Mouse (Mus musculus) liver, embryonic 14.5 days (tissue): Measurements from ENCODE around the gene Btg1. TPM values are rescaled to one million over a fixed set of nuclear protein-coding genes. Genes with fewer than 3 reads are reported as not detected.
A peak's percentile ranks its signal among the peaks of the same experiment; 100 is the strongest.

Experiments used
- ATAC-seq: fragments of 200-750 bp; cut with Nextera tagmentation; 2 replicates; pipeline ENCODE4 v1.8.0; 2017; ENCODE audit warnings: moderate number of reproducible peaks, mild to moderate bottlenecking, moderate library complexity; ENCODE audit not compliant: insufficient read depth
- DNase-seq, 3 experiments: peaks; one replicate each; pipeline ENCODE4 v3.0.0-alpha.2; 2012 to 2013; ENCODE audit warnings: low read depth in 3 of 3, low spot score in 3 of 3
- H3K27ac ChIP-seq: fragments of 300-500 bp; sonication (generic); 2 replicates; pipeline ENCODE4 v1.5.1; 2014; ENCODE audit warnings: moderate library complexity, mild to moderate bottlenecking, control low read depth, inconsistent platforms
- H3K27me3 ChIP-seq: fragments of 300-500 bp; sonication (generic); 2 replicates; pipeline ENCODE4 v1.6.1; 2014; ENCODE audit warnings: mild to moderate bottlenecking, low read length, moderate library complexity; ENCODE audit not compliant: control insufficient read depth, insufficient read depth
- H3K36me3 ChIP-seq: fragments of 300-500 bp; sonication (generic); replicated peaks from 2 replicates; pipeline ENCODE4 v1.6.1; 2014; ENCODE audit warnings: low read depth; ENCODE audit not compliant: control insufficient read depth, insufficient read depth
- H3K4me1 ChIP-seq, 2 experiments: fragments of 200-500 bp in 1 of 2; fragments of 300-500 bp in 1 of 2; sonication (generic) in 1 of 2; replicated peaks; 2 replicates each; pipeline ENCODE4 v1.6.1; 2012 to 2014; ENCODE audit warnings: antibody characterized with exemption in 1 of 2, inconsistent platforms in 1 of 2, low read length in 1 of 2; ENCODE audit not compliant: control insufficient read depth in 2 of 2, insufficient read depth in 2 of 2
- H3K4me2 ChIP-seq: fragments of 300-500 bp; sonication (generic); 2 replicates; pipeline ENCODE4 v1.6.1; 2014; ENCODE audit warnings: low read depth, mild to moderate bottlenecking, control low read depth, moderate library complexity
- H3K4me3 ChIP-seq, 2 experiments: fragments of 200-500 bp in 1 of 2; fragments of 300-500 bp in 1 of 2; sonication (generic) in 1 of 2; 2 replicates each; pipeline ENCODE4 v1.5.1; 2012 to 2014; ENCODE audit warnings: low read depth in 2 of 2, low read length in 2 of 2, mild to moderate bottlenecking in 2 of 2, control low read depth in 1 of 2, inconsistent platforms in 1 of 2, moderate library complexity in 1 of 2; ENCODE audit not compliant: insufficient read depth in 1 of 2
- H3K9ac ChIP-seq: fragments of 300-500 bp; sonication (generic); replicated peaks from 2 replicates; pipeline ENCODE4 v1.6.1; 2014; ENCODE audit warnings: mild to moderate bottlenecking, control low read depth, moderate library complexity
- H3K9me3 ChIP-seq: fragments of 300-500 bp; sonication (generic); 2 replicates; pipeline ENCODE4 v1.6.1; 2016; ENCODE audit warnings: low read length, mixed read lengths; ENCODE audit not compliant: control insufficient read depth
- CTCF ChIP-seq: IDR thresholded peaks from 2 replicates; pipeline ENCODE4 v1.5.1; 2016; ENCODE audit warnings: antibody characterized with exemption, low read depth, control low read depth
- EP300 ChIP-seq: IDR thresholded peaks from 2 replicates; pipeline ENCODE4 v1.6.1; 2016; ENCODE audit warnings: antibody characterized with exemption, low read depth
- WGBS: fragments of 180-500 bp; shearing (Covaris S2); extraction: QIAGEN DNeasy Blood & Tissue Kit; methylation state at CpG from one replicate; pipeline ENCODE4 v1.1.7; 2014; ENCODE audit not compliant: insufficient replicate concordance; 5-methylcytosine and 5-hydroxymethylcytosine counted together
- polyA plus RNA-seq, 2 experiments: library from polyadenylated mRNA; depleted of rRNA in 1 of 2; stranded (reverse) in 1 of 2; unstranded in 1 of 2; fragments of >200 nt; fragmentation: Nextera tagmentation in 1 of 2; extraction: Ambion mirVana in 1 of 2; gene quantifications; 2 replicates each; pipeline versions ENCODE4 v1.2.1 to v1.2.3; 2012 to 2014

Gene Btg1
- polyA plus RNA-seq, 2 experiments = 2.7 to 7.9 TPM

DNA sequence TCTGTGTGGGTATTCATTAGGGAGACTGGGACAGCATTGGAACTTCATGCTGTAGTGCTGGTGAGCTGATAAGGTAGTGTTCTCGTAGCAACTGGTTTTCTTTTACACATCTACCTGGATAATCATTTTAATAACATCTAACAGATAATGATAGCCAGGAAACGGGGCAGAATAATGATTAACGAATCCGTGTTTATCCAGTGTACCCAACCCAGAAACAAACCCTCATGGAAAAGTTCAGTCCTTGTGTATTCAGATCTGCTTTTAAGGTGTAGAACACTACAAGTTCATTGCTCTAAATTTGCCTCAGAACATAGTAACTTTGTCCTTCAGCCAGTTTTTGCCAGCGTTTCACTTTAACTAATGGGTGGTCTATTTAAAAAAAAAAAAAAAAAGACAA lies 37.3 kb downstream of the Btg1 start:
- peaks cover 0 to 4% of the 10 kb centered on the region in 2 experiments; a peak in 1 of 4 replicates for H3K4me1 ChIP-seq
- WGBS = 51% methylated on average over 5 of the region's 5 CpGs
- ATAC-seq (no peak), DNase-seq (no peak)
- no peak overlapping the region for H3K9ac ChIP-seq
- no peak overlapping the region for H3K27ac ChIP-seq
- H3K4me2 ChIP-seq = no peak overlapping the region
- TF ChIP-seq EP300 = no peak
- TF ChIP-seq CTCF = no peak
- H3K27me3 ChIP-seq = no peaks in the 10 kb centered on the region
- H3K36me3 ChIP-seq = no peaks in the 10 kb centered on the region
- H3K9me3 ChIP-seq = no peaks in the 10 kb centered on the region
- H3K4me3 ChIP-seq = no peak overlapping the region

DNA sequence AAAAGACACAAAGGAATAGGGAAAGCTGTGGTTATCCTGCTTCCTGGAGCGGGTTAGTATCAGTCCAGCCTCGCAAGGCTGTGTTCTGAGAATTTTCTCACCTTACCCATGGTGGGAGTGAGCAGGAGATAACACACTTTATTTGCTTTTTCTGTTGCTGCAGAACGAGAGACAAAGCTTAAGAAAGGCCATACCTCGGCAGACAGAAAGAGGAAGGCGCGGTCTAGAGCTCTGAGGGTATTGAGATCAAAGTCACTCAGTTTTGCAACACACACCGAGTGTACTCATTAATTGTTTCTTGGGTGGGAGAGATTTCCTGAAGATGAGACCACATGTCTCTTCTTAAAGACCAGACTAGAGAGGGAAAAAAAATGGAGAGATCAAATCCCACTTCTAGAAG lies 37.8 kb downstream of the Btg1 start:
- WGBS = 24% methylated on average over 7 of the region's 7 CpGs
- Histone ChIP-seq H3K27me3 (no peaks in the 10 kb centered on the region), H3K4me2 (no peak overlapping the region), H3K4me1 (peaks cover 0 to 4% of the 10 kb centered on the region in 2 experiments; a peak in 1 of 4 replicates), H3K9ac (no peak overlapping the region), H3K27ac (no peak overlapping the region), H3K9me3 (no peaks in the 10 kb centered on the region), H3K4me3 (no peak overlapping the region), H3K36me3 (no peaks in the 10 kb centered on the region)
- ATAC-seq = no peak
- DNase-seq = no peak
- TF ChIP-seq EP300 (no peak), CTCF (no peak)

- Histone ChIP-seq H3K27me3 (no peaks in the 10 kb centered on the region), H3K36me3 (no peaks in the 10 kb centered on the region), H3K4me2 (no peak overlapping the region), H3K4me1 (peaks cover 0 to 4% of the 10 kb centered on the region in 2 experiments; a peak in 1 of 4 replicates), H3K4me3 (no peak overlapping the region), H3K9me3 (no peaks in the 10 kb centered on the region), H3K9ac (no peak overlapping the region), H3K27ac (no peak overlapping the region)
- TF ChIP-seq EP300 = no peak
- no peak for TF ChIP-seq CTCF
- no peak for DNase-seq
- ATAC-seq = no peak
- WGBS = 62% methylated on average over 2 of the region's 2 CpGs
These were observed 38.3 kb downstream of the Btg1 start for GRCm38 (mm10) chr10:96655066-96655465.

GRCm38 (mm10) chr10:96656176-96656575 lies 39.4 kb downstream of the Btg1 start:
- Histone ChIP-seq H3K36me3 (no peaks in the 10 kb centered on the region), H3K4me3 (no peak overlapping the region), H3K27ac (no peak overlapping the region), H3K4me1 (peaks cover 0 to 4% of the 10 kb centered on the region in 2 experiments; a peak in 1 of 4 replicates), H3K9me3 (no peaks in the 10 kb centered on the region), H3K27me3 (no peaks in the 10 kb centered on the region), H3K4me2 (no peak overlapping the region), H3K9ac (no peak overlapping the region)
- ATAC-seq (no peak), DNase-seq (peak in 1 of 3 experiments; percentile 7)
- WGBS = 45% methylated on average over 3 of the region's 3 CpGs
- TF ChIP-seq CTCF (no peak), EP300 (no peak)

DNA sequence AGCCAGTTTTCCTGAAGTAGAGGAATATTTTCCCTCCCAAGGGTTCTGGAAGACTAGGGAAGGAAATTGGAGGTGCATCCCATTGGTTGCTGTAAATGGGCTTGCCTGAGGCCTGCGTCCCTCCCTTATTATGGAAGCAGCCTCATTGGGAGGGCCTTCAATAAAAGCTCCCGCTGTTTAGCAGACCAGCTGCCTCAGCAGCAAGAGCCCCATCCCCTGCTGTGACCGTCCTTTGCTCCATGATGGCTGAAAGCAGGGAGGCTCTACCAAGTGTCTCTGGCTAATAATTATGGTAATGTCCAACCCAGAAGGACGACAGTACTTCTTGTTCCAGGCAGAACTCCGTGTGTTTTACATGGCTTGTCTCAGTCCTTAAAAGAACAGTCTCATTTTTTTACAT lies 42.1 kb downstream of the Btg1 start:
- Histone ChIP-seq H3K27ac (no peak overlapping the region), H3K4me3 (no peak overlapping the region), H3K36me3 (no peaks in the 10 kb centered on the region), H3K4me2 (no peak overlapping the region), H3K27me3 (no peaks in the 10 kb centered on the region), H3K9me3 (no peaks in the 10 kb centered on the region), H3K4me1 (peaks cover 0 to 2% of the 10 kb centered on the region in 2 experiments; a peak in 1 of 4 replicates), H3K9ac (no peak overlapping the region)
- TF ChIP-seq EP300 (no peak), CTCF (no peak)
- 42% methylated on average over 5 of the region's 5 CpGs for WGBS
- DNase-seq (no peak), ATAC-seq (no peak)
